Mouse (Mus musculus) limb, embryonic 12.5 days (tissue): ENCODE results near the gene Rgs9. TPM values are rescaled to one million over a fixed set of nuclear protein-coding genes. Genes with fewer than 3 reads are reported as not detected.

ENCODE experiments used
- ATAC-seq: fragments of 200-750 bp; cut with Nextera tagmentation; 2 replicates; pipeline ENCODE4 v1.8.0; 2017; ENCODE audit warnings: low read depth, moderate TSS enrichment; ENCODE audit not compliant: insufficient number of reproducible peaks, insufficient read depth, low FRiP score, low TSS enrichment
- H3K27ac ChIP-seq: fragments of 300-500 bp; sonication (generic); 2 replicates; pipeline ENCODE4 v1.5.1; 2016; ENCODE audit warnings: mild to moderate bottlenecking, moderate library complexity
- H3K27me3 ChIP-seq: fragments of 300-500 bp; sonication (generic); 2 replicates; pipeline ENCODE4 v1.6.1; 2016; ENCODE audit warnings: mild to moderate bottlenecking, moderate library complexity
- H3K36me3 ChIP-seq: fragments of 300-500 bp; sonication (generic); 2 replicates; pipeline ENCODE4 v1.6.1; 2016; ENCODE audit warnings: mild to moderate bottlenecking, moderate library complexity
- H3K4me1 ChIP-seq: fragments of 300-500 bp; sonication (generic); replicated peaks from 2 replicates; pipeline ENCODE4 v1.6.1; 2016
- H3K4me2 ChIP-seq: fragments of 300-500 bp; sonication (generic); 2 replicates; pipeline ENCODE4 v1.6.1; 2016; ENCODE audit warnings: mild to moderate bottlenecking, moderate library complexity
- H3K4me3 ChIP-seq: fragments of 300-500 bp; sonication (generic); replicated peaks from 2 replicates; pipeline ENCODE4 v1.5.1; 2016; ENCODE audit warnings: mild to moderate bottlenecking
- H3K9ac ChIP-seq: fragments of 300-500 bp; sonication (generic); replicated peaks from 2 replicates; pipeline ENCODE4 v1.6.1; 2016; ENCODE audit warnings: mild to moderate bottlenecking, moderate library complexity
- H3K9me3 ChIP-seq: fragments of 300-500 bp; sonication (generic); 2 replicates; pipeline ENCODE4 v1.6.1; 2016; ENCODE audit warnings: mild to moderate bottlenecking, moderate library complexity
- WGBS: fragments of 180-500 bp; shearing (Covaris S2); methylation state at CpG from one replicate; pipeline ENCODE4 v1.1.7; 2016; 5-methylcytosine and 5-hydroxymethylcytosine counted together
- polyA plus RNA-seq: library from polyadenylated mRNA; unstranded; fragments of >200 nt; fragmentation: Nextera tagmentation; extraction: Ambion mirVana; gene quantifications from 2 replicates; pipeline ENCODE4 v1.2.1, GENCODE M21; 2016

The Rgs9 gene
- polyA plus RNA-seq, 1 experiment from 2014 or later, result 4.1 TPM

- H3K9ac ChIP-seq, result no peak overlapping the region
- H3K9me3 ChIP-seq, result no peaks in the 10 kb centered on the region
- H3K4me1 ChIP-seq, result peaks cover 7% of the 10 kb centered on the region
- H3K27ac ChIP-seq, result no peak overlapping the region
- no peaks in the 10 kb centered on the region for H3K36me3 ChIP-seq
- no peak overlapping the region for H3K4me3 ChIP-seq
- ATAC-seq, result no peak
- H3K4me2 ChIP-seq, result no peak overlapping the region
- WGBS, result 80% methylated on average over 6 of the region's 6 CpGs
- peaks cover 5% of the 10 kb centered on the region; the same call in 1 of the 2 replicates for H3K27me3 ChIP-seq
These were observed 59.3 kb downstream of the Rgs9 start for GRCm38 (mm10) chr11:109238671-109239070.

GRCm38 (mm10) chr11:109237796-109238195, 60.1 kb downstream of the Rgs9 start:
- Histone ChIP-seq H3K4me3 (no peak overlapping the region), H3K27me3 (peaks cover 5% of the 10 kb centered on the region; the same call in 1 of the 2 replicates), H3K9me3 (no peaks in the 10 kb centered on the region), H3K4me1 (peaks cover 7% of the 10 kb centered on the region), H3K27ac (no peak overlapping the region), H3K4me2 (no peak overlapping the region), H3K36me3 (no peaks in the 10 kb centered on the region), H3K9ac (no peak overlapping the region)
- WGBS, result 43% methylated on average over 8 of the region's 8 CpGs
- ATAC-seq, result no peak

DNA sequence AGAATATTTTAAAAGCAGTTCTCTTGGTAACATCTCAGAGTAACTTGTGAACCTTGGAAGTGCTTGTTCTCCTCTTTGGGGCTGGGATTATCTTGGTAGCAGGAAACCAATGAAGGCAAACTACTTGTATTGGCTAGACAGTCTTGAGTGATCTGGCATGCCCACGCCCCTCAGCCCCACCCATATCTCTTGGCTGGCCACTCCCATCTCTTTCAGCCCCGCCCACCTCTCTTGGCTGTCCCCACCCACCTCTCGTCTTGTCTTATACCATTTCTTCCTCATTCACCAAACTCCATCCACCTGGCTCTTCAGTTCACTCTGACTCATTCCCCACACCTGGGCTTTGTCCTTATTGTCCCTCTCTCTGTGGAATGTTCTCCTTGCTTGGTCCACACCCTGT, 64.3 kb downstream of the Rgs9 start:
- H3K4me2 ChIP-seq, result no peak overlapping the region
- H3K9ac ChIP-seq, result no peak overlapping the region
- no peaks in the 10 kb centered on the region for H3K9me3 ChIP-seq
- H3K27me3 ChIP-seq, result peaks cover 3% of the 10 kb centered on the region; the same call in 1 of the 2 replicates
- ATAC-seq, result no peak
- H3K4me1 ChIP-seq, result peaks cover 7% of the 10 kb centered on the region
- no peak overlapping the region for H3K4me3 ChIP-seq
- H3K36me3 ChIP-seq, result no peaks in the 10 kb centered on the region
- 82% methylated on average over 3 of the region's 3 CpGs for WGBS
- no peak overlapping the region for H3K27ac ChIP-seq

GRCm38 (mm10) chr11:109232811-109233210, 65.1 kb downstream of the Rgs9 start:
- WGBS, result 88% methylated on average over 6 of the region's 6 CpGs
- Histone ChIP-seq H3K36me3 (no peaks in the 10 kb centered on the region), H3K9me3 (no peaks in the 10 kb centered on the region), H3K27me3 (no peaks in the 10 kb centered on the region), H3K9ac (no peak overlapping the region), H3K4me1 (peaks cover 4% of the 10 kb centered on the region), H3K4me3 (no peak overlapping the region), H3K27ac (no peak overlapping the region), H3K4me2 (no peak overlapping the region)
- no peak for ATAC-seq

- H3K27me3 ChIP-seq, result no peaks in the 10 kb centered on the region
- H3K4me3 ChIP-seq, result no peak overlapping the region
- WGBS, result 84% methylated on average over 12 of the region's 12 CpGs
- H3K36me3 ChIP-seq, result no peaks in the 10 kb centered on the region
- H3K4me2 ChIP-seq, result no peak overlapping the region
- no peaks in the 10 kb centered on the region for H3K9me3 ChIP-seq
- ATAC-seq, result no peak
- no peak overlapping the region for H3K9ac ChIP-seq
- no peak overlapping the region for H3K27ac ChIP-seq
- H3K4me1 ChIP-seq, result peaks cover 11% of the 10 kb centered on the region
These were observed 70.8 kb downstream of the Rgs9 start for GRCm38 (mm10) chr11:109227139-109227538.

GRCm38 (mm10) chr11:109221209-109222007, 76.5 kb downstream of the Rgs9 start:
- Histone ChIP-seq H3K4me2 (no peak overlapping the region), H3K27me3 (no peaks in the 10 kb centered on the region), H3K36me3 (no peaks in the 10 kb centered on the region), H3K9me3 (no peaks in the 10 kb centered on the region), H3K27ac (no peak overlapping the region), H3K4me3 (no peak overlapping the region), H3K4me1 (peaks cover 22% of the 10 kb centered on the region), H3K9ac (no peak overlapping the region)
- no peak for ATAC-seq
- WGBS, result 45% methylated on average over 4 of the region's 4 CpGs

GRCm38 (mm10) chr11:109218722-109219430, 79.1 kb downstream of the Rgs9 start:
- H3K4me2 ChIP-seq, result no peak overlapping the region
- H3K4me1 ChIP-seq, result peaks cover 11% of the 10 kb centered on the region
- H3K36me3 ChIP-seq, result no peaks in the 10 kb centered on the region
- H3K27ac ChIP-seq, result no peak overlapping the region
- H3K9ac ChIP-seq, result no peak overlapping the region
- no peaks in the 10 kb centered on the region for H3K27me3 ChIP-seq
- 71% methylated on average over 15 of the region's 15 CpGs for WGBS
- no peak for ATAC-seq
- H3K4me3 ChIP-seq, result no peak overlapping the region
- H3K9me3 ChIP-seq, result no peaks in the 10 kb centered on the region

DNA sequence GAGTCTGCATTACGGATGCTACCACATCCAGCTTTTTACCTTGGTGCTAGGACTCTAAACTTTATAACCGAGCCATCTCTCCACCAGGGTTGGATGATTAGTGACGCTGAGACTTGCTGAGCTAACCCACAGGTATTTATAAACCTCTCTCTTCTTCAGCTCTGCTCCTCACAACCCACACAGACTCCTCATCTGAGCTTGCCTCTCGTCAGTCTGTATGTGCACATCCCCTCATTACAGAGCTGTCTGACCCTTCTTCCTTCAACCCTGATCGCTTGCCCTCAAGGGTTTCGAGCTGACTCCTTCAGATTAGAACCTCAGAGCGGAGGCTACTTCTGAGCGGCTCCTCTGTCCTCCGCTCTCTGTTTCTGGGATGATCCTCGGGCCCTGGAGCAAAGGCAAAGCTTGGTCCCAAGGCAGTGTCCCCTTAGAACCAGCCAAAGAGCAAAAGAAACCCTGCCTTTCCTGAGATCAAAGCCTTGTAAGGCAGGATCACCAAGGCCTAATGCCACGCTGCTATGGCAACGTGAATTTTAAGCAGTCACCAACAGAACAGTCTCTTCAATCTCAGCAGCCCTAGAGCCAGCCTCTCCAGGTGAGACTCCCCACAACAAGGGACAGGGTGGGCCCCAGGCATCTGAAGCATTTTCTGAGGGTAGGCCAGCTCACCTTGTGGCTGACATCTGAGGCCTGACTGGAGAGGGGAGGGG, 79.9 kb downstream of the Rgs9 start:
- Histone ChIP-seq H3K27me3 (no peaks in the 10 kb centered on the region), H3K27ac (no peak overlapping the region), H3K4me3 (no peak overlapping the region), H3K4me2 (no peak overlapping the region), H3K9ac (no peak overlapping the region; the same call in 1 of the 2 replicates), H3K9me3 (no peaks in the 10 kb centered on the region), H3K4me1 (peaks cover 11% of the 10 kb centered on the region), H3K36me3 (no peaks in the 10 kb centered on the region)
- 47% methylated on average over 12 of the region's 12 CpGs for whole genome bisulfite sequencing
- no peak for ATAC-seq

DNA sequence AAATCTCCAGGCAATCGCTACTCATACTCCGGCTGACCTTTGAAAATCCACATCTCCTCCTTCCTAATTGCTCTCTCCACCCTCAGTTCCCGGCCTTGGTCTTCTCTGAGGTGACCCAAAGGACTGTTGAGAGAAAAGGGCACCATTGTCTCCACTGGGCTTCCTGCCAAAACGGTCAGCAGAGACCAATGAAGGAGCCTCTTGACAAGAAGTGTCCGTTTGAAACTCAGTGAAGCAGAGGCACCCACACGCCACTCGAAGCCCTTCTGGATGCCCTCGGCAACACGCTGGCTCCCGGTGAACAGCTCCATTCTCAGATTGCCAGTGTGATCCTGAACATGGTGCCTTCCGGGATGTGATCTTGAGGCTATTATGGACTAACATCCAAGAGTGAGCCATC, 87.2 kb downstream of the Rgs9 start:
- Histone ChIP-seq H3K9me3 (no peaks in the 10 kb centered on the region), H3K36me3 (no peaks in the 10 kb centered on the region), H3K4me3 (no peak overlapping the region), H3K27me3 (no peaks in the 10 kb centered on the region), H3K4me1 (no peaks in the 10 kb centered on the region), H3K27ac (no peak overlapping the region), H3K4me2 (no peak overlapping the region), H3K9ac (no peak overlapping the region)
- ATAC-seq, result no peak
- WGBS, result 56% methylated on average over 11 of the region's 11 CpGs

- H3K27me3 ChIP-seq, result no peaks in the 10 kb centered on the region
- no peak overlapping the region for H3K9ac ChIP-seq
- no peaks in the 10 kb centered on the region for H3K9me3 ChIP-seq
- H3K36me3 ChIP-seq, result no peaks in the 10 kb centered on the region
- H3K4me3 ChIP-seq, result no peak overlapping the region
- ATAC-seq, result no peak
- no peak overlapping the region for H3K27ac ChIP-seq
- H3K4me1 ChIP-seq, result no peaks in the 10 kb centered on the region
- no peak overlapping the region for H3K4me2 ChIP-seq
- 45% methylated on average over 7 of the region's 7 CpGs for WGBS
These were observed 87.6 kb downstream of the Rgs9 start for GRCm38 (mm10) chr11:109210341-109210740.

DNA sequence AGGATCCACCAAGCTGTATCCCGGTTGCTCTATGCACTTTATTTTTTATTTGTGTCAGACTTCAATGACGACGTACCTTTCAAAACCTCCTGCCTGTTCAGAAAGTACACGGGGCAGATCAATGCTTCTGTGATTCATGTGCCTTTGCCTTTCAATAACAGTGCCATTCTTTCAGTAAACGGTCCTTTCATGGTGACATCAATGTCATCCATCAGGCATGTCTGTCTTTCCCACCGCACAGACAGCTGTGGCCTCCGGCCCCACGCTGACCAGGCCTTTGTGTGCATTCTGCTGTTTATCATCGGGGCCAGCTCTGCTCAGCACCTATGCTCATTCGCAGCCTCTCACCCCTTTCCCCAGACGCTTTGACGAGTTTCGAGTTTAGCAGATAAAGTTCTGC, 91.2 kb downstream of the Rgs9 start:
- H3K27me3 ChIP-seq, result no peaks in the 10 kb centered on the region
- ATAC-seq, result no peak
- H3K4me3 ChIP-seq, result no peak overlapping the region
- no peak overlapping the region for H3K27ac ChIP-seq
- no peaks in the 10 kb centered on the region for H3K9me3 ChIP-seq
- H3K9ac ChIP-seq, result no peak overlapping the region
- H3K36me3 ChIP-seq, result no peaks in the 10 kb centered on the region
- no peaks in the 10 kb centered on the region for H3K4me1 ChIP-seq
- H3K4me2 ChIP-seq, result no peak overlapping the region
- 41% methylated on average over 13 of the region's 13 CpGs for WGBS
